Mouse (Mus musculus) brain, embryonic 14.5 days (tissue): ENCODE measurements at regions not wholly inside any gene's neighbourhood (a gene's known extent, or its start where the extent isn't known, plus 50 kb on each side); places are given as distances from the start of the nearest gene placed in this dataset.

Source experiments
- CTCF ChIP-seq: fragments of 200-500 bp; IDR thresholded peaks from 2 replicates; pipeline ENCODE4 v1.5.1; 2012; ENCODE audit warnings: inconsistent platforms, mild to moderate bottlenecking, moderate library complexity, borderline replicate concordance; ENCODE audit not compliant: insufficient read depth, insufficient read length; ENCODE audit errors: extremely low read depth
- POLR2A ChIP-seq: fragments of 200-500 bp; IDR thresholded peaks from 2 replicates; pipeline ENCODE4 v1.6.1; 2012; ENCODE audit warnings: mild to moderate bottlenecking, inconsistent platforms, borderline replicate concordance; ENCODE audit not compliant: poor library complexity, insufficient read depth, insufficient read length, severe bottlenecking; ENCODE audit errors: extremely low read depth

DNA sequence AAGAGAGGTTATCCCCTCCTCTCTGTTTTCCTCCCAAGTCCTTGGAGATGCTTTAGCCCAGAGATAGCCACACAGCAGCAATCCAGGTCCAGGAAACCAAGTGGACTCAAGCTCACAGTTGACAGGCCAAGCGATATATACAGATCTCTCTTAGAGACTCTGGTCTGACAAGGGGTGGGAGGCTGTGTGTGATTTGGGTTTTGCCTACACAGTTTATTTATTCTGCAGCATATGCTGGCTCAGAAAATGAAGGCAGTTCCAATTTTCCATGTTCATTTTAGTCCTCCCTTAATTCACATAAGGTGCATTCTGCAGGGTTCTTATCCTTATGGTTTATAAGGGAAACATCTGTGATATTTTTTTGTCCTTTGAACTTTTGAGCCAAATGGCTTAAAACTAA, 595.0 kb upstream of the Apob start:
- TF ChIP-seq POLR2A (no peak), CTCF (no peak)
